Mouse (Mus musculus) intestine, embryonic 14.5 days (tissue): ENCODE data around the gene Zfp423. TPM values are rescaled to one million over a fixed set of nuclear protein-coding genes. Genes with fewer than 3 reads are reported as not detected.

Source experiments
- ATAC-seq: fragments of 200-750 bp; cut with Nextera tagmentation; replicated peaks from 2 replicates; pipeline ENCODE4 v1.8.0; 2017; ENCODE audit warnings: low read depth, moderate number of reproducible peaks, moderate TSS enrichment, moderate library complexity; ENCODE audit not compliant: low FRiP score, low TSS enrichment
- DNase-seq: peaks from one replicate; pipeline ENCODE4 v3.0.0-alpha.2; 2018; ENCODE audit warnings: low spot score
- H3K27ac ChIP-seq: fragments of 300-500 bp; sonication (generic); 2 replicates; pipeline ENCODE4 v1.5.1; 2014; ENCODE audit warnings: low read depth, mild to moderate bottlenecking, control low read depth
- H3K27me3 ChIP-seq: fragments of 300-500 bp; sonication (generic); replicated peaks from 2 replicates; pipeline ENCODE4 v1.6.1; 2014; ENCODE audit warnings: low read length, control low read depth; ENCODE audit not compliant: control insufficient read depth, insufficient read depth
- H3K36me3 ChIP-seq: fragments of 300-500 bp; sonication (generic); 2 replicates; pipeline ENCODE4 v1.6.1; 2014; ENCODE audit warnings: low read length, control low read depth; ENCODE audit not compliant: control insufficient read depth, insufficient read depth
- H3K4me1 ChIP-seq: fragments of 300-500 bp; sonication (generic); replicated peaks from 2 replicates; pipeline ENCODE4 v1.6.1; 2014; ENCODE audit warnings: low read length, control low read depth, mixed read lengths; ENCODE audit not compliant: control insufficient read depth, insufficient read depth
- H3K4me2 ChIP-seq: fragments of 300-500 bp; sonication (generic); 2 replicates; pipeline ENCODE4 v1.6.1; 2014; ENCODE audit warnings: low read length
- H3K4me3 ChIP-seq: fragments of 300-500 bp; sonication (generic); 2 replicates; pipeline ENCODE4 v1.5.1; 2014; ENCODE audit warnings: low read depth, low read length, control low read depth, mixed read lengths
- H3K9ac ChIP-seq: fragments of 300-500 bp; sonication (generic); 2 replicates; pipeline ENCODE4 v1.6.1; 2014; ENCODE audit warnings: mild to moderate bottlenecking, low read length
- H3K9me3 ChIP-seq: fragments of 300-500 bp; sonication (generic); 2 replicates; pipeline ENCODE4 v1.6.1; 2016; ENCODE audit warnings: low read length, control low read depth; ENCODE audit not compliant: control insufficient read depth
- WGBS: fragments of 180-500 bp; shearing (Covaris S2); extraction: QIAGEN DNeasy Blood & Tissue Kit; methylation state at CpG from one replicate; pipeline ENCODE4 v1.1.7; 2014; 5-methylcytosine and 5-hydroxymethylcytosine counted together
- polyA plus RNA-seq: library from polyadenylated mRNA; unstranded; fragments of >200 nt; fragmentation: Nextera tagmentation; extraction: Ambion mirVana; gene quantifications from 2 replicates; pipeline ENCODE4 v1.2.1, GENCODE M21; 2014

The Zfp423 gene
- polyA plus RNA-seq, 1 experiment from 2014 or later: 10.5 TPM

- peak; percentile 59 for DNase-seq
Observed at GRCm38 (mm10) chr8:87662307-87662771, 297.1 kb downstream of the Zfp423 start.

GRCm38 (mm10) chr8:87660916-87661910 is 298.2 kb downstream of the Zfp423 start:
- ATAC-seq (no peak), DNase-seq (peak; percentile 62)
- Histone ChIP-seq H3K27me3 (peaks cover 46% of the 10 kb centered on the region), H3K9me3 (no peaks in the 10 kb centered on the region), H3K4me1 (peaks cover 14% of the 10 kb centered on the region; the same call in 1 of the 2 replicates), H3K9ac (no peak overlapping the region), H3K27ac (no peak overlapping the region), H3K4me3 (peak overlapping the region; percentile 7; the same call in 1 of the 2 replicates), H3K36me3 (no peaks in the 10 kb centered on the region), H3K4me2 (peak overlapping the region; percentile 42)
- 30% methylated on average over 34 of the region's 34 CpGs for WGBS

More at GRCm38 (mm10) chr8:87662307-87662771, 297.1 kb downstream of the Zfp423 start:
- Histone ChIP-seq H3K4me2 (peak overlapping the region; percentile 48), H3K9ac (no peak overlapping the region), H3K4me1 (peaks cover 14% of the 10 kb centered on the region; the same call in 1 of the 2 replicates), H3K36me3 (no peaks in the 10 kb centered on the region), H3K27ac (no peak overlapping the region), H3K9me3 (no peaks in the 10 kb centered on the region), H3K27me3 (peaks cover 46% of the 10 kb centered on the region), H3K4me3 (peak overlapping the region; percentile 16)
- no peak for ATAC-seq
- 9% methylated on average over 27 of the region's 27 CpGs for WGBS

GRCm38 (mm10) chr8:87660029-87660915 is 299.1 kb downstream of the Zfp423 start:
- H3K9ac ChIP-seq: no peak overlapping the region

GRCm38 (mm10) chr8:87657488-87657887 is 301.9 kb downstream of the Zfp423 start:
- H3K27ac ChIP-seq: no peak overlapping the region
- H3K4me1 ChIP-seq: peaks cover 11% of the 10 kb centered on the region; the same call in 1 of the 2 replicates
- H3K36me3 ChIP-seq: no peaks in the 10 kb centered on the region
- WGBS: 74% methylated on average over 4 of the region's 4 CpGs
- H3K9me3 ChIP-seq: no peaks in the 10 kb centered on the region
- DNase-seq (no peak), ATAC-seq (no peak)
- H3K4me3 ChIP-seq: no peak overlapping the region
- no peak overlapping the region for H3K4me2 ChIP-seq
- H3K27me3 ChIP-seq: peaks cover 36% of the 10 kb centered on the region
- no peak overlapping the region for H3K9ac ChIP-seq

More at GRCm38 (mm10) chr8:87660029-87660915, 299.1 kb downstream of the Zfp423 start:
- DNase-seq (no peak), ATAC-seq (no peak)
- Histone ChIP-seq H3K36me3 (no peaks in the 10 kb centered on the region), H3K4me1 (peaks cover 14% of the 10 kb centered on the region; the same call in 1 of the 2 replicates), H3K27ac (no peak overlapping the region), H3K4me2 (peak overlapping the region; percentile 42), H3K9me3 (no peaks in the 10 kb centered on the region), H3K4me3 (peak overlapping the region; percentile 7), H3K27me3 (peaks cover 46% of the 10 kb centered on the region)
- 6% methylated on average over 41 of the region's 43 CpGs for WGBS

GRCm38 (mm10) chr8:87656484-87657230 is 302.7 kb downstream of the Zfp423 start:
- DNase-seq: peak; percentile 82
- no peak overlapping the region for H3K27ac ChIP-seq
- H3K4me1 ChIP-seq: peaks cover 11% of the 10 kb centered on the region; the same call in 1 of the 2 replicates
- H3K9me3 ChIP-seq: no peaks in the 10 kb centered on the region
- H3K4me2 ChIP-seq: peak overlapping the region; percentile 86
- ATAC-seq: peak; percentile 91
- H3K4me3 ChIP-seq: peak overlapping the region; percentile 36
- 8% methylated on average over 35 of the region's 35 CpGs for WGBS
- peaks cover 28% of the 10 kb centered on the region for H3K27me3 ChIP-seq
- 0 out of 2 replicates have a peak overlapping the region, but pooled peaks have one; percentile 13 for H3K9ac ChIP-seq
- H3K36me3 ChIP-seq: no peaks in the 10 kb centered on the region

- ATAC-seq: no peak
- 76% methylated on average over 9 of the region's 9 CpGs for WGBS
Observed at GRCm38 (mm10) chr8:87655946-87656345, 303.4 kb downstream of the Zfp423 start.

GRCm38 (mm10) chr8:87647781-87648180 is 311.6 kb downstream of the Zfp423 start:
- Histone ChIP-seq H3K4me2 (no peak overlapping the region), H3K27me3 (no peaks in the 10 kb centered on the region), H3K9me3 (no peaks in the 10 kb centered on the region), H3K9ac (no peak overlapping the region), H3K36me3 (no peaks in the 10 kb centered on the region), H3K27ac (no peak overlapping the region), H3K4me1 (no peaks in the 10 kb centered on the region), H3K4me3 (no peak overlapping the region)
- WGBS: 83% methylated on average over 9 of the region's 9 CpGs
- ATAC-seq (no peak), DNase-seq (no peak)

More at GRCm38 (mm10) chr8:87655946-87656345, 303.4 kb downstream of the Zfp423 start:
- no peak overlapping the region for H3K27ac ChIP-seq
- no peak overlapping the region for H3K4me3 ChIP-seq
- DNase-seq: no peak
- H3K36me3 ChIP-seq: no peaks in the 10 kb centered on the region
- H3K4me1 ChIP-seq: peaks cover 11% of the 10 kb centered on the region; the same call in 1 of the 2 replicates
- peak overlapping the region; percentile 86 for H3K4me2 ChIP-seq
- no peaks in the 10 kb centered on the region for H3K9me3 ChIP-seq
- peaks cover 21% of the 10 kb centered on the region for H3K27me3 ChIP-seq
- no peak overlapping the region for H3K9ac ChIP-seq
